Mouse (Mus musculus) testis, adult 2 months (tissue): ENCODE results near the gene Pax7.

ENCODE experiments used
- CTCF ChIP-seq: fragments of 200-500 bp; IDR thresholded peaks from 2 replicates; pipeline ENCODE4 v1.5.1; 2012; ENCODE audit warnings: low read depth, mild to moderate bottlenecking, inconsistent platforms, low read length, moderate library complexity; ENCODE audit not compliant: control insufficient read depth, insufficient read depth, insufficient replicate concordance
- POLR2A ChIP-seq: fragments of 200-500 bp; IDR thresholded peaks from 2 replicates; pipeline ENCODE4 v1.6.1; 2012; ENCODE audit warnings: low read depth, mild to moderate bottlenecking, inconsistent platforms, low read length, moderate library complexity; ENCODE audit not compliant: control insufficient read depth

DNA sequence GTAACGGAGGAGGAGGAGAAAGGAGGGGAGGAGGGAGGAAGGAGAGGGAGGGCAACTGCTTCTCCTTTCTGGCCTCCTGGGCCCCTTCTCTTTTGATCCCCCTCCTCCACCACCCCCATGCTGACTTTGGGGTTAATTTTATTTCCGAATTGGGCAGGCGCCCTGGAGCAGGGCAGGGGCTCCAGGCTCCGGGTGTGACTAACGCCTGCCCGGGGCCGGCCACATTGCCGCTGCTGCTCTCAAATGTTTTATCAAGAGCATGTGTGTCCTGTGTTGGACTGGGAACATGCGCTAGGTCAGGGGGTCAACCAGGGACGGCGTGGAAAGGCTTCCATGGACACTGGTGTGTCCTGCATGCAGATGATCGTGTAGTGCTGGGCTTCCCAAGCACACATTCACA is 87.2 kb downstream of the Pax7 start:
- TF ChIP-seq CTCF = no peak
- TF ChIP-seq POLR2A = no peak
